Mouse (Mus musculus) kidney, embryonic 14.5 days (tissue): ENCODE results near the gene Pde10a. TPM values are rescaled to one million over a fixed set of nuclear protein-coding genes. Genes with fewer than 3 reads are reported as not detected.

ENCODE experiments used
- ATAC-seq: fragments of 200-750 bp; cut with Nextera tagmentation; 2 replicates; pipeline ENCODE4 v1.8.0; 2017; ENCODE audit warnings: moderate number of reproducible peaks, mild to moderate bottlenecking, moderate TSS enrichment, moderate library complexity; ENCODE audit not compliant: low FRiP score, low TSS enrichment
- H3K27ac ChIP-seq: fragments of 300-500 bp; sonication (generic); 2 replicates; pipeline ENCODE4 v1.5.1; 2014; ENCODE audit warnings: low read depth, mild to moderate bottlenecking, low read length, moderate library complexity, mixed read lengths
- H3K27me3 ChIP-seq: fragments of 300-500 bp; sonication (generic); 2 replicates; pipeline ENCODE4 v1.6.1; 2014; ENCODE audit warnings: mild to moderate bottlenecking, low read length; ENCODE audit not compliant: control insufficient read depth, insufficient read depth
- H3K36me3 ChIP-seq: fragments of 300-500 bp; sonication (generic); 2 replicates; pipeline ENCODE4 v1.6.1; 2014; ENCODE audit warnings: low read length, mixed read lengths; ENCODE audit not compliant: control insufficient read depth, insufficient read depth
- H3K4me1 ChIP-seq: fragments of 300-500 bp; sonication (generic); 2 replicates; pipeline ENCODE4 v1.6.1; 2014; ENCODE audit warnings: low read length, mixed read lengths; ENCODE audit not compliant: control insufficient read depth, insufficient read depth
- H3K4me2 ChIP-seq: fragments of 300-500 bp; sonication (generic); replicated peaks from 2 replicates; pipeline ENCODE4 v1.6.1; 2014; ENCODE audit warnings: low read depth, mild to moderate bottlenecking, low read length
- H3K4me3 ChIP-seq: fragments of 300-500 bp; sonication (generic); 2 replicates; pipeline ENCODE4 v1.5.1; 2014; ENCODE audit warnings: mild to moderate bottlenecking, low read length
- H3K9ac ChIP-seq: fragments of 300-500 bp; sonication (generic); 2 replicates; pipeline ENCODE4 v1.6.1; 2014; ENCODE audit warnings: low read depth, mild to moderate bottlenecking, low read length, moderate library complexity
- H3K9me3 ChIP-seq: fragments of 300-500 bp; sonication (generic); 2 replicates; pipeline ENCODE4 v1.6.1; 2016; ENCODE audit warnings: low read length; ENCODE audit not compliant: control insufficient read depth
- WGBS: fragments of 180-500 bp; shearing (Covaris S2); extraction: QIAGEN DNeasy Blood & Tissue Kit; methylation state at CpG from one replicate; pipeline ENCODE4 v1.1.7; 2014; 5-methylcytosine and 5-hydroxymethylcytosine counted together
- polyA plus RNA-seq: library from polyadenylated mRNA; unstranded; fragments of >200 nt; fragmentation: Nextera tagmentation; extraction: Ambion mirVana; gene quantifications from 2 replicates; pipeline ENCODE4 v1.2.1, GENCODE M21; 2014

The Pde10a gene
- polyA plus RNA-seq, 1 experiment from 2014 or later = 2.3 TPM

GRCm38 (mm10) chr17:8802161-8802888 is 277.2 kb downstream of the Pde10a start:
- H3K27me3 ChIP-seq = peaks cover 71% of the 10 kb centered on the region
- 0 out of 2 replicates have a peak, but pooled peaks cover 7% of the 10 kb centered on the region for H3K4me1 ChIP-seq
- WGBS = under 1% methylated on average over 33 of the region's 33 CpGs
- ATAC-seq = 0 out of 2 replicates have a peak, but pooled peaks have one; percentile 26
- H3K9me3 ChIP-seq = no peaks in the 10 kb centered on the region
- H3K4me3 ChIP-seq = peak overlapping the region; percentile 69
- no peak overlapping the region for H3K27ac ChIP-seq
- peak overlapping the region; percentile 73 for H3K9ac ChIP-seq
- no peaks in the 10 kb centered on the region for H3K36me3 ChIP-seq
- peak overlapping the region; percentile 98 for H3K4me2 ChIP-seq

GRCm38 (mm10) chr17:8802889-8803799 is 278.0 kb downstream of the Pde10a start:
- Histone ChIP-seq H3K27ac (no peak overlapping the region), H3K27me3 (peaks cover 63% of the 10 kb centered on the region)

GRCm38 (mm10) chr17:8807345-8807744 is 282.2 kb downstream of the Pde10a start:
- Histone ChIP-seq H3K36me3 (no peaks in the 10 kb centered on the region), H3K4me1 (0 out of 2 replicates have a peak, but pooled peaks cover 4% of the 10 kb centered on the region), H3K27ac (no peak overlapping the region), H3K27me3 (peaks cover 29% of the 10 kb centered on the region), H3K4me3 (no peak overlapping the region), H3K9ac (no peak overlapping the region), H3K9me3 (no peaks in the 10 kb centered on the region), H3K4me2 (no peak overlapping the region)
- 39% methylated on average over 3 of the region's 3 CpGs for WGBS
- 0 out of 2 replicates have a peak, but pooled peaks have one; percentile 33 for ATAC-seq

More at GRCm38 (mm10) chr17:8802889-8803799, 278.0 kb downstream of the Pde10a start:
- WGBS = 10% methylated on average over 27 of the region's 27 CpGs
- Histone ChIP-seq H3K4me2 (peak overlapping the region; percentile 98), H3K4me3 (peak overlapping the region; percentile 69), H3K9me3 (no peaks in the 10 kb centered on the region), H3K36me3 (no peaks in the 10 kb centered on the region), H3K9ac (0 out of 2 replicates have a peak overlapping the region, but pooled peaks have one; percentile 7), H3K4me1 (0 out of 2 replicates have a peak, but pooled peaks cover 7% of the 10 kb centered on the region)
- ATAC-seq = no peak

GRCm38 (mm10) chr17:8809771-8810170 is 284.6 kb downstream of the Pde10a start:
- no peak overlapping the region for H3K9ac ChIP-seq
- no peak overlapping the region for H3K4me3 ChIP-seq
- ATAC-seq = no peak
- WGBS = 77% methylated on average over 6 of the region's 6 CpGs
- no peaks in the 10 kb centered on the region for H3K4me1 ChIP-seq
- peaks cover 5% of the 10 kb centered on the region for H3K27me3 ChIP-seq
- H3K27ac ChIP-seq = no peak overlapping the region
- H3K9me3 ChIP-seq = no peaks in the 10 kb centered on the region
- no peaks in the 10 kb centered on the region for H3K36me3 ChIP-seq
- H3K4me2 ChIP-seq = no peak overlapping the region

GRCm38 (mm10) chr17:8810201-8810600 is 285.0 kb downstream of the Pde10a start:
- Histone ChIP-seq H3K9ac (no peak overlapping the region), H3K9me3 (no peaks in the 10 kb centered on the region), H3K36me3 (no peaks in the 10 kb centered on the region), H3K27me3 (peaks cover 3% of the 10 kb centered on the region; the same call in 1 of the 2 replicates), H3K27ac (no peak overlapping the region), H3K4me1 (no peaks in the 10 kb centered on the region), H3K4me2 (no peak overlapping the region), H3K4me3 (no peak overlapping the region)
- 94% methylated on average over 8 of the region's 8 CpGs for WGBS
- ATAC-seq = no peak

GRCm38 (mm10) chr17:8812228-8812865 is 287.2 kb downstream of the Pde10a start:
- H3K27ac ChIP-seq = no peak overlapping the region
- no peak overlapping the region for H3K4me3 ChIP-seq
- no peak overlapping the region for H3K9ac ChIP-seq
- 54% methylated on average over 12 of the region's 12 CpGs for WGBS
- H3K9me3 ChIP-seq = no peaks in the 10 kb centered on the region
- no peaks in the 10 kb centered on the region for H3K36me3 ChIP-seq
- no peak overlapping the region for H3K4me2 ChIP-seq
- H3K4me1 ChIP-seq = no peaks in the 10 kb centered on the region
- H3K27me3 ChIP-seq = no peaks in the 10 kb centered on the region
- ATAC-seq = no peak

GRCm38 (mm10) chr17:8813773-8814491 is 288.8 kb downstream of the Pde10a start:
- H3K9me3 ChIP-seq = no peaks in the 10 kb centered on the region
- 80% methylated on average over 3 of the region's 3 CpGs for WGBS
- no peaks in the 10 kb centered on the region for H3K27me3 ChIP-seq
- no peaks in the 10 kb centered on the region for H3K36me3 ChIP-seq
- H3K4me3 ChIP-seq = no peak overlapping the region
- no peak overlapping the region for H3K9ac ChIP-seq
- H3K4me1 ChIP-seq = no peaks in the 10 kb centered on the region
- H3K4me2 ChIP-seq = no peak overlapping the region
- no peak overlapping the region for H3K27ac ChIP-seq
- no peak for ATAC-seq

GRCm38 (mm10) chr17:8815376-8815775 is 290.2 kb downstream of the Pde10a start:
- H3K9ac ChIP-seq = no peak overlapping the region
- no peak overlapping the region for H3K4me3 ChIP-seq
- no peaks in the 10 kb centered on the region for H3K9me3 ChIP-seq
- H3K4me2 ChIP-seq = no peak overlapping the region
- no peaks in the 10 kb centered on the region for H3K36me3 ChIP-seq
- no peak for ATAC-seq
- H3K27ac ChIP-seq = no peak overlapping the region
- no peaks in the 10 kb centered on the region for H3K27me3 ChIP-seq
- no peaks in the 10 kb centered on the region for H3K4me1 ChIP-seq
- WGBS = 92% methylated on average over 3 of the region's 3 CpGs
